Comparison of ENCODE assay signal across 22 mouse cellular contexts in the genomic region with DNA sequence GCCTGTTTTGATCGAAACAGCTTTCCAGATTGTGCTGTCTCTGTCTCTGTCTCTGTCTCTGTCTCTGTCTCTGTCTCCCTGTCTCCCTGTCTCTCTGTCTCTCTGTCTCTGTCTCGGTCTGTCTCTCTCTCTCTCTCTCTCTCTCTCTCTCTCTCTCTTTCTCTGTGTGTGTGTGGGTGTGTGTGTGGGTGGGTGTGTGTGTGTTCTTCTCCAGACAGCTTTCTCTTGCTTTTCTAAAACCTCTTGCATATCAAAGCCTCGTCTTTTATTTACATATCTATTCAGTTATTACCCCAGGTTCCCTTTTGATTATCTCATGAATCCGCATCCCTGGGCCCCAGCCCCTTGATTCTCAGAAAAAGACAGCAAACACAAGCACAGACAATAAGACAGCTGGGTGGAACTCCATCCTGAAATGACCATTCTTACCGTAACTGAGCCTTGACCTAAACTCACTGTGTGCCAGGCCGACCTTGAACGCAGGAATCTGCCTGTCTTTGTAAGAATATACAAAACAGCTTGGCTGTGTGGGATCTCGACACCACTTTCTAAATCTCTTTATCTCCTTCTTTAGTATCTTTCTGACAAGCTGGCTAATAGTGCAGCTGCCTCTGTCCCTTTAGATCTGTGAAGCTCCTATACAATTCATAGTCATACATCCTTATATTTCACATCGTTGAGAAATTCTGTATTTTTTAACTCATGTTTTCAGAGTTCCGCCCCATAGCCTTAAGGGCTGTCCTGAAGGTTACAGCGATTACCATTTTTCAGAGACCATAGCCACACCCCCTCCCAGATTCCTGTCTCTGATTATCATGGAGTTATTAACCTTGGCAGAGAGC.
DNase-seq lines count a peak whose midpoint lies in the region; ATAC-seq and TF ChIP-seq lines count a peak whose summit lies in the region.
"Had no signal": no experiment of that assay in that cellular context is flagged by ENCODE, and none has a peak within 500 bp of the region (broad histone marks: within the 10 kb centered on the region; RNA-seq: fewer than 3 reads in every experiment).

No protein-coding gene starts in this region.

- H3K27me3 ChIP-seq in forebrain, embryonic 11.5 days (ENCODE audit: control insufficient read depth, insufficient read depth, low read length) = no peaks in the 10 kb centered on the region
- no peaks in the 10 kb centered on the region for H3K27me3 ChIP-seq in forebrain, postnatal 0 days (ENCODE audit: insufficient read depth, low read length)
- H3K27me3 ChIP-seq in midbrain, embryonic 10.5 days (ENCODE audit: low read depth, poor library complexity, severe bottlenecking) = no peaks in the 10 kb centered on the region
- H3K27me3 ChIP-seq in midbrain, postnatal 0 days (ENCODE audit: insufficient read depth, low read length) = no peaks in the 10 kb centered on the region
- H3K27me3 ChIP-seq in heart, embryonic 12.5 days (replicated peaks) = no peaks in the 10 kb centered on the region
- H3K27me3 ChIP-seq: embryonic facial prominence, embryonic 15.5 days; heart, embryonic 13.5 days; stomach, embryonic 15.5 days had no signal

- DNase-seq in forebrain, embryonic 11.5 days (ENCODE audit: low spot score) = no peak
- DNase-seq in forebrain, postnatal 0 days = no peak
- DNase-seq in midbrain, embryonic 10.5 days (ENCODE audit: low spot score) = peak; percentile 36
- no peak for DNase-seq in midbrain, postnatal 0 days (ENCODE audit: low spot score)
- peak; percentile 80 for DNase-seq in ZHBTc4 (ENCODE audit: low read depth, low spot score)
- DNase-seq in embryo, embryonic 11 days = peak; percentile 20
- DNase-seq in cerebellum, postnatal 14 days = no peak
- DNase-seq: cerebellum, adult 8-10 months; heart, postnatal 36 days; kidney, adult 2 months; kidney, postnatal 14 days; layer of hippocampus, postnatal 36 days; retina, postnatal 1 day; thymus, adult 18-20 months had no signal

- no peak for TF ChIP-seq CTCF in forebrain, postnatal 0 days (IDR thresholded peaks at IDR 0.05; ENCODE audit: low read depth)
- TF ChIP-seq CTCF in midbrain, postnatal 0 days (IDR thresholded peaks at IDR 0.05) = no peak

- H3K9me3 ChIP-seq in forebrain, embryonic 11.5 days (ENCODE audit: control insufficient read depth, low read length) = no peaks in the 10 kb centered on the region
- H3K9me3 ChIP-seq in forebrain, postnatal 0 days (ENCODE audit: low read length) = no peaks in the 10 kb centered on the region
- H3K9me3 ChIP-seq in midbrain, embryonic 10.5 days (replicated peaks) = no peaks in the 10 kb centered on the region
- H3K9me3 ChIP-seq in midbrain, postnatal 0 days (ENCODE audit: low read length) = no peaks in the 10 kb centered on the region
- H3K9me3 ChIP-seq in heart, embryonic 12.5 days (replicated peaks) = no peaks in the 10 kb centered on the region
- H3K9me3 ChIP-seq: embryonic facial prominence, embryonic 15.5 days; heart, embryonic 13.5 days; stomach, embryonic 15.5 days had no signal

- no peak overlapping the region; the same call in 1 of the 2 replicates for H3K9ac ChIP-seq in forebrain, embryonic 11.5 days (ENCODE audit: low read length)
- H3K9ac ChIP-seq in forebrain, postnatal 0 days = no peak overlapping the region
- H3K9ac ChIP-seq in midbrain, postnatal 0 days (replicated peaks; ENCODE audit: low read length, poor library complexity, severe bottlenecking) = no peak overlapping the region
- no peak overlapping the region for H3K9ac ChIP-seq in heart, embryonic 12.5 days
- H3K9ac ChIP-seq: embryonic facial prominence, embryonic 15.5 days; heart, embryonic 13.5 days; liver, embryonic 14.5 days; stomach, embryonic 15.5 days had no signal

- no peak overlapping the region for H3K4me2 ChIP-seq in forebrain, embryonic 11.5 days (ENCODE audit: low read depth, low read length, severe bottlenecking)
- no peak overlapping the region for H3K4me2 ChIP-seq in forebrain, postnatal 0 days (ENCODE audit: low read depth)
- H3K4me2 ChIP-seq in midbrain, postnatal 0 days (ENCODE audit: low read depth, low read length, poor library complexity, severe bottlenecking) = no peak overlapping the region
- H3K4me2 ChIP-seq in heart, embryonic 12.5 days = no peak overlapping the region
- H3K4me2 ChIP-seq: embryonic facial prominence, embryonic 15.5 days; heart, embryonic 13.5 days; stomach, embryonic 15.5 days had no signal

- H3K27ac ChIP-seq in forebrain, embryonic 11.5 days (ENCODE audit: low read depth, low read length) = no peak overlapping the region
- no peak overlapping the region for H3K27ac ChIP-seq in forebrain, postnatal 0 days (ENCODE audit: low read depth, low read length)
- peak overlapping the region; percentile 74 for H3K27ac ChIP-seq in midbrain, embryonic 10.5 days (replicated peaks)
- H3K27ac ChIP-seq in midbrain, postnatal 0 days (ENCODE audit: low read depth, low read length) = no peak overlapping the region
- no peak overlapping the region for H3K27ac ChIP-seq in heart, embryonic 12.5 days (ENCODE audit: poor library complexity, severe bottlenecking)
- H3K27ac ChIP-seq: embryonic facial prominence, embryonic 15.5 days; heart, embryonic 13.5 days; layer of hippocampus, adult 2 months; liver, embryonic 14.5 days; stomach, embryonic 15.5 days had no signal

- WGBS in forebrain, embryonic 11.5 days = 49% methylated on average over 11 of the region's 11 CpGs
- 36% methylated on average over 11 of the region's 11 CpGs for WGBS in forebrain, postnatal 0 days
- 51% methylated on average over 11 of the region's 11 CpGs for WGBS in midbrain, embryonic 10.5 days
- 32% methylated on average over 11 of the region's 11 CpGs for WGBS in midbrain, postnatal 0 days
- WGBS in heart, embryonic 12.5 days = 61% methylated on average over 11 of the region's 11 CpGs

- no peaks in the 10 kb centered on the region for H3K36me3 ChIP-seq in forebrain, embryonic 11.5 days (ENCODE audit: control insufficient read depth, insufficient read depth, low read length)
- H3K36me3 ChIP-seq in forebrain, postnatal 0 days (ENCODE audit: insufficient read depth) = no peaks in the 10 kb centered on the region
- H3K36me3 ChIP-seq in midbrain, embryonic 10.5 days = no peaks in the 10 kb centered on the region
- peaks cover 6% of the 10 kb centered on the region; the same call in 1 of the 2 replicates for H3K36me3 ChIP-seq in midbrain, postnatal 0 days (ENCODE audit: insufficient read depth, low read length)
- no peaks in the 10 kb centered on the region for H3K36me3 ChIP-seq in heart, embryonic 12.5 days
- H3K36me3 ChIP-seq: embryonic facial prominence, embryonic 15.5 days; heart, embryonic 13.5 days; stomach, embryonic 15.5 days had no signal

- H3K4me1 ChIP-seq in forebrain, embryonic 11.5 days (replicated peaks; ENCODE audit: control insufficient read depth, insufficient read depth, low read length) = 0 out of 2 replicates have a peak, but pooled peaks cover 2% of the 10 kb centered on the region
- no peaks in the 10 kb centered on the region for H3K4me1 ChIP-seq in forebrain, postnatal 0 days (ENCODE audit: insufficient read depth)
- H3K4me1 ChIP-seq in midbrain, embryonic 10.5 days = peaks cover 37% of the 10 kb centered on the region
- no peaks in the 10 kb centered on the region for H3K4me1 ChIP-seq in midbrain, postnatal 0 days (ENCODE audit: insufficient read depth, low read length)
- no peaks in the 10 kb centered on the region for H3K4me1 ChIP-seq in heart, embryonic 12.5 days (replicated peaks)
- H3K4me1 ChIP-seq: heart, embryonic 13.5 days had no signal

- ATAC-seq in forebrain, embryonic 11.5 days (replicated peaks; ENCODE audit: low FRiP score) = peak; percentile 71
- no peak for ATAC-seq in forebrain, postnatal 0 days
- ATAC-seq in midbrain, postnatal 0 days (ENCODE audit: low FRiP score) = no peak
- ATAC-seq in heart, embryonic 12.5 days (ENCODE audit: insufficient number of reproducible peaks, low FRiP score) = no peak
- ATAC-seq: inflammation-experienced regulatory T-cells, adult 6 months; lung, postnatal 0 days had no signal

- no peak overlapping the region for H3K4me3 ChIP-seq in forebrain, embryonic 11.5 days (ENCODE audit: low read depth, low read length)
- no peak overlapping the region for H3K4me3 ChIP-seq in forebrain, postnatal 0 days (ENCODE audit: low read depth, low read length)
- no peak overlapping the region for H3K4me3 ChIP-seq in midbrain, embryonic 10.5 days
- H3K4me3 ChIP-seq in midbrain, postnatal 0 days (ENCODE audit: low read depth, low read length) = no peak overlapping the region
- no peak overlapping the region for H3K4me3 ChIP-seq in heart, embryonic 12.5 days
- H3K4me3 ChIP-seq: embryonic facial prominence, embryonic 15.5 days; heart, embryonic 13.5 days; layer of hippocampus, adult 2 months; stomach, embryonic 15.5 days had no signal

Comparison
In these comparisons a context has a peak if more than half of its experiments do, and no peak if none do; other contexts are left out.
1. DNase-seq: peak in midbrain, embryonic 10.5 days (single experiment), ZHBTc4 (single experiment) and embryo, embryonic 11 days (single experiment); none in forebrain, embryonic 11.5 days (single experiment), forebrain, postnatal 0 days (single experiment), midbrain, postnatal 0 days (single experiment) and cerebellum, postnatal 14 days (0 of 2).